Mouse (Mus musculus): ENCODE results near the gene Prr36. TPM values are rescaled to one million over a fixed set of nuclear protein-coding genes. Genes with fewer than 3 reads are reported as not detected.

The Prr36 gene
- total RNA-seq (2014; fragmentation: Nextera tagmentation) (0.29 and 0.60 TPM in 2 replicates), total RNA-seq (2017) (0.16 and 0.23 TPM in 2 replicates), polyA plus RNA-seq (2012) (0.23 and 0.36 TPM in 2 replicates)

- Histone ChIP-seq H3K36me3 (replicated peaks) (no peaks in the 10 kb centered on the region), H3K4me3 (ENCODE audit: low read depth, low read length) (no peak within 1 kb of the TSS), H3K27me3 (ENCODE audit: insufficient read depth, low read length) (peaks cover 45% of the 10 kb centered on the region), H3K9me3 (replicated peaks) (no peaks in the 10 kb centered on the region), H3K4me1 (ENCODE audit: insufficient read depth, low read depth, low read length) (peaks cover 25% of the 10 kb centered on the region)
- ATAC-seq (ENCODE audit: extremely low read depth, insufficient number of reproducible peaks, low FRiP score, poor library complexity, severe bottlenecking) (no peak), DNase-seq (ENCODE audit: low spot score) (no peak)
- no peak for TF ChIP-seq GATA1 (IDR thresholded peaks at IDR 0.05; ENCODE audit: borderline replicate concordance, low read length)
- no peak for TF ChIP-seq POLR2AphosphoS5 (IDR thresholded peaks at IDR 0.05; ENCODE audit: insufficient replicate concordance, low read depth, low read length)
- no peak for TF ChIP-seq TAL1 (conservative IDR thresholded peaks at IDR 0.05; ENCODE audit: low read depth, low read length)
- no peak for TF ChIP-seq GATA2 (IDR thresholded peaks at IDR 0.05; ENCODE audit: borderline replicate concordance, low read depth, low read length)
- no peak for TF ChIP-seq CTCF (IDR thresholded peaks at IDR 0.05; ENCODE audit: low read depth, low read length)
Measured at GRCm38 (mm10) chr8:4216791-4217621, at the start of gene Prr36. TSS of gene Prr36 (minus strand) at chr8:4217459.

DNA sequence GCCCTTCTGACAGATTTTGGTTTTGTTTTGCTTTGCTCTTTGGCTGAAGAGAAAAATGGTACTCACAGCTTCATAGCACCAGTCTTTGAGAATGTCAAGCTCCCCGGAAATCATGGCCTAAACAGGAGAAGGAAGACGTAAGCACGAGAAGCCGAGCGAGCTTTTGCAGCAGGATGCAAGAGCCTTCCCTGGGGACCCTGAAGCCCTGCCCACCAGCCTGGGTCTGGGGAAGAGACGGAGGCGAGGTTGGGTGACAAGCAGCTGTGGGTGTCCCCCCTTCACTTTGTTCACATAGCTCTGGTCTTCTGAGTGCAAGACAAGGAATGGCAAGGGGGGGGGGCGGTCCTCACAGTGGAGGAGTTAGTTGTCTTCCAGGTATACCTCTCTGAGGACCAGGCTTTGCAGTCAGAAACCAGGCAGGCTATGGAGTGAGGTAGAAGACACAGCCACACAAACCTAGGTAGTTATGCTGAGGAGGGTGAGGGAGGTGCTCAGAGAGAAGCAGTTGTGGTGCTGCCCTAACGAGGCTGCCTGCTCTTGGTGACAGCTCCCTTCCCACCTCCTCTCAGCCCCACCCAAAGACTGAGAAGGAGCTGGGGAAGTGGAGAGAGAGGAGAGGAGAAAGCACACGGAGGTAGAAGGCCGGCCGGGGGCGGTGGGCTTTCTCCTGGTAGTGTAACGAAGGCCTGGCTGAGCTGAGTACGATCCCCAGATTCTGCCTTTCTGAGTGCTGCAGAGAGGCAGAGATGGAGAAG is 48.1 kb upstream of the Prr36 start:
- ATAC-seq (ENCODE audit: extremely low read depth, insufficient number of reproducible peaks, low FRiP score, poor library complexity, severe bottlenecking) = no peak
- TF ChIP-seq TAL1 (conservative IDR thresholded peaks at IDR 0.05; ENCODE audit: low read depth, low read length) (no peak), GATA2 (IDR thresholded peaks at IDR 0.05; ENCODE audit: borderline replicate concordance, low read depth, low read length) (no peak), CTCF (IDR thresholded peaks at IDR 0.05; ENCODE audit: low read depth, low read length) (no peak), POLR2AphosphoS5 (IDR thresholded peaks at IDR 0.05; ENCODE audit: insufficient replicate concordance, low read depth, low read length) (no peak), GATA1 (IDR thresholded peaks at IDR 0.05; ENCODE audit: borderline replicate concordance, low read length) (no peak)
- peaks cover 7% of the 10 kb centered on the region for H3K4me1 ChIP-seq (ENCODE audit: insufficient read depth, low read depth, low read length)
- no peaks in the 10 kb centered on the region for H3K9me3 ChIP-seq (replicated peaks)
- H3K4me3 ChIP-seq (ENCODE audit: low read depth, low read length) = no peak overlapping the region
- H3K36me3 ChIP-seq (replicated peaks) = peaks cover 100% of the 10 kb centered on the region
- H3K27me3 ChIP-seq (ENCODE audit: insufficient read depth, low read length) = no peaks in the 10 kb centered on the region
- no peak for DNase-seq (ENCODE audit: low spot score)

DNA sequence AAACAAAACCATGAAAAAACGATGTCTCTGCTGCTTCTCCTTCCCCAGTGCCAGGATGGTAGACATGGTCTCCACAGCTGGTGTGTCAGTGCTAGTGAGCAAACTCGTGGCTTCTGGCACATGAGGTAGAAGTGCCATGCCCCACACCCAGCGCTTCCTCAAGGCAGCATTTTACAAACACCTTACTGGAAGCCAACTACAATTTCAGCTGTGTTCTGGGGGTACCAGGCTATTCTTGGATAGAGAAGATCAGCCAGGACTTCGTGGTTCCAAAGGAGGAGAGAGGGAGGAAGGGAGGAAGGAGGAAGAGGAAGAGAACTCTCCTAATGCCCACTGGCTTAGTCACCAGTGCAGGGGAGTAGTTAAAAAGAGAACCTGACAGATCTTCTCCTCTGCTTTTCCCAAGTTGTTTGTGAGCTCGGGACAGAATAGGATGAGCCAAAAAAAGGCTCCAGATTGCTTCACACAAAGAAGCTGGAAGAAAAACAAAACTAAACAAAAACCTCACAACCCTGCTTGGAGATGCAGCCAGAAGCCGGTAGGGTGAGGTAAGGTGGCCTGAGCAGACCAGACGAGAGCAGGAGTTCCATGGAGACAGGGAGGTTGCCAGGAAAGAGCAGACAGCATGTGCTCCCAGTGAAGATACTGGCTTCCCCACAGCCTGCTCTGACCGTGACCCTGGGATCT is 46.0 kb upstream of the Prr36 start:
- no peak for DNase-seq (ENCODE audit: low spot score)
- H3K4me1 ChIP-seq (ENCODE audit: insufficient read depth, low read depth, low read length) = peaks cover 27% of the 10 kb centered on the region
- no peaks in the 10 kb centered on the region for H3K27me3 ChIP-seq (ENCODE audit: insufficient read depth, low read length)
- TF ChIP-seq TAL1 (conservative IDR thresholded peaks at IDR 0.05; ENCODE audit: low read depth, low read length) (no peak), POLR2AphosphoS5 (IDR thresholded peaks at IDR 0.05; ENCODE audit: insufficient replicate concordance, low read depth, low read length) (no peak)
- H3K9me3 ChIP-seq (replicated peaks) = no peaks in the 10 kb centered on the region
- no peak overlapping the region for H3K4me3 ChIP-seq (ENCODE audit: low read depth, low read length)
- H3K36me3 ChIP-seq (replicated peaks) = peaks cover 93% of the 10 kb centered on the region
- ATAC-seq (ENCODE audit: extremely low read depth, insufficient number of reproducible peaks, low FRiP score, poor library complexity, severe bottlenecking) = no peak

GRCm38 (mm10) chr8:4259805-4260170 is 42.5 kb upstream of the Prr36 start:
- no peaks in the 10 kb centered on the region for H3K27me3 ChIP-seq (ENCODE audit: insufficient read depth, low read length)
- peaks cover 32% of the 10 kb centered on the region for H3K4me1 ChIP-seq (ENCODE audit: insufficient read depth, low read depth, low read length)
- no peak overlapping the region; the same call in 1 of the 2 replicates for H3K4me3 ChIP-seq (ENCODE audit: low read depth, low read length)
- DNase-seq (ENCODE audit: low spot score) (no peak), ATAC-seq (ENCODE audit: extremely low read depth, insufficient number of reproducible peaks, low FRiP score, poor library complexity, severe bottlenecking) (no peak)
- TF ChIP-seq GATA2 (IDR thresholded peaks at IDR 0.05; ENCODE audit: borderline replicate concordance, low read depth, low read length) (no peak), POLR2AphosphoS5 (IDR thresholded peaks at IDR 0.05; ENCODE audit: insufficient replicate concordance, low read depth, low read length) (no peak), GATA1 (IDR thresholded peaks at IDR 0.05; ENCODE audit: borderline replicate concordance, low read length) (no peak), TAL1 (conservative IDR thresholded peaks at IDR 0.05; ENCODE audit: low read depth, low read length) (no peak), CTCF (IDR thresholded peaks at IDR 0.05; ENCODE audit: low read depth, low read length) (no peak)
- H3K9me3 ChIP-seq (replicated peaks) = no peaks in the 10 kb centered on the region
- H3K36me3 ChIP-seq (replicated peaks) = peaks cover 93% of the 10 kb centered on the region

GRCm38 (mm10) chr8:4259125-4259804 is 42.0 kb upstream of the Prr36 start, which contains the start of gene Ctxn1:
TSS of gene Ctxn1 (minus strand) at chr8:4259274.
- DNase-seq (ENCODE audit: low spot score) = peak; percentile 87
- Histone ChIP-seq H3K36me3 (replicated peaks) (peaks cover 93% of the 10 kb centered on the region), H3K4me3 (ENCODE audit: low read depth, low read length) (peak within 1 kb of the TSS; percentile 73), H3K4me1 (ENCODE audit: insufficient read depth, low read depth, low read length) (peaks cover 34% of the 10 kb centered on the region), H3K9me3 (replicated peaks) (no peaks in the 10 kb centered on the region), H3K27me3 (ENCODE audit: insufficient read depth, low read length) (no peaks in the 10 kb centered on the region)
- peak; percentile 93 for ATAC-seq (ENCODE audit: extremely low read depth, insufficient number of reproducible peaks, low FRiP score, poor library complexity, severe bottlenecking)
- TF ChIP-seq POLR2AphosphoS5 (IDR thresholded peaks at IDR 0.05; ENCODE audit: insufficient replicate concordance, low read depth, low read length) = no peak
- no peak for TF ChIP-seq GATA1 (IDR thresholded peaks at IDR 0.05; ENCODE audit: borderline replicate concordance, low read length)
- no peak for TF ChIP-seq TAL1 (conservative IDR thresholded peaks at IDR 0.05; ENCODE audit: low read depth, low read length)
- no peak for TF ChIP-seq CTCF (IDR thresholded peaks at IDR 0.05; ENCODE audit: low read depth, low read length)
- no peak for TF ChIP-seq GATA2 (IDR thresholded peaks at IDR 0.05; ENCODE audit: borderline replicate concordance, low read depth, low read length)

Measured in G1E (cell line).